Mouse (Mus musculus) telencephalon, adult 2 months (tissue): ENCODE data around the gene Ubap1l.

Source experiments
- DNase-seq: peaks from one replicate; pipeline ENCODE4 v3.0.0-alpha.2; 2011; ENCODE audit warnings: low read depth, low spot score

Ubap1l gene

DNA sequence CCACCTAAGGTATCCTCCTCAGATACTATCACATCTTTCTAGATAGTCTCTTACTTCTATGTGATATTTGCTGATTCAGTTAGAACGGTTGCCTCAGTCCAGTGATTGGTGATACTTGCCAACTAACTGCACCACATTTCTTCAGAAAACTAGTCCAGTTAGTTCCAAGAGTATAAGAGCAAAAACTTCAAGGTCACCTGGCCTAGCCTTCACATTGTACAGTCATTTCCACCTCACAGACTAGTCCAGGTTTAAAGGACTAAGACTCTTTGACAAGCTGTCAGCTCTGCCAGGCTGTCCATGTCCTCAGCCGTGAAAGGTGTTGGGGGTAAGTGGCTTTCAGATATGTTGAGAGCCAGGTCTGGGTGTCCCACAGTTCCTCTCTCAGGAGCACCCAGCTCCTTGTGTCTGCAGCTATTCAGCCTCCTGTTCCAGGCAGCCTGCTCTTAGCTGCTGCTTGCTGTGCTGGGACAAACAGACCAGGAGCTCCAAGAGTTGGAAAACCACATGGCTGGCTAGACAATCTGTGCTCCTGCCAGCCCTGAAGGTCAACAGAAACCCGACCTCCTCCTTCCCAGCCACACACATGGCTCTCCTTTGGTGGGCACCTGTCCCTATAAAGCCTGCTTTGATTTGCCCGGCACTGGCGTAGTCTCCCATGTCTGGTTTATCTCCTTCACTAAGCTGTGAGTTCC lies 13.8 kb downstream of the Ubap1l start:
- DNase-seq, result no peak

DNA sequence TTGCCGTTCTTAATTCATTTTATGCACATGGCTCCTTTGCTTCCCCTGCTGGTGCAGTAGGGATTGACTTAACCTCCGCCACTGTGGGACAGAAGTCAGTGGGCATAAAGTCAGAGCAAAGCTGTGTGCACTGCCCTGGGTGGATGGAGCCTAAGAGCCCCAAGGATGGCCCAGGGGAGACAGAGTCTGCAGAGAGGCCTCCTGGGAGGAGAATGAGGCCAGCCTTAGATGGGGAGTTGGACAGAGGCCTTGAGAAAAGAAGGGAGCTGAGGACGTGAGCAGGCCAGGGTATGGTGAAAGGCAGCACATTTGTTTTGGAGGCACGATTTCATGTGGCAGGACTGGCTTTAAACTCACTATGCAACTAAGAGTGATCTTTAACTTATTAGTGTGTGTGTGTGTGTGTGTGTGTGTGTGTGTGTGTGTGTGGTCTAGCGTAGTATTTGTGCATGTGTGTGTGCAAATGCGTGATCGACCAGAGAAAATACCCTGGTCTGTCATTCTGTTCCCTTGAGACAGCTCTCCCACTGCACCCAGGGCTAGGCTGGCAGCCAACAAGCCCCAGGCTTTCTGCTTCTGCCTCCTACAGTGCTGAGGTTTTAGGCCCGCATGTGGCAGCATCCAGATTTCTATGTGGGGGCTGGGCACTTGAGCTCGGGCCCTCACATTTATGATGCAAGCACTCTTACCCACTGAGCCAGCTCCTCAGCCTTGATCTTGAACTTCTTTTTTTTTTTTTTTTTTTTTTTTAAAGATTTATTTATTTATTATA lies 14.5 kb downstream of the Ubap1l start:
- DNase-seq, result peak; percentile 69

DNA sequence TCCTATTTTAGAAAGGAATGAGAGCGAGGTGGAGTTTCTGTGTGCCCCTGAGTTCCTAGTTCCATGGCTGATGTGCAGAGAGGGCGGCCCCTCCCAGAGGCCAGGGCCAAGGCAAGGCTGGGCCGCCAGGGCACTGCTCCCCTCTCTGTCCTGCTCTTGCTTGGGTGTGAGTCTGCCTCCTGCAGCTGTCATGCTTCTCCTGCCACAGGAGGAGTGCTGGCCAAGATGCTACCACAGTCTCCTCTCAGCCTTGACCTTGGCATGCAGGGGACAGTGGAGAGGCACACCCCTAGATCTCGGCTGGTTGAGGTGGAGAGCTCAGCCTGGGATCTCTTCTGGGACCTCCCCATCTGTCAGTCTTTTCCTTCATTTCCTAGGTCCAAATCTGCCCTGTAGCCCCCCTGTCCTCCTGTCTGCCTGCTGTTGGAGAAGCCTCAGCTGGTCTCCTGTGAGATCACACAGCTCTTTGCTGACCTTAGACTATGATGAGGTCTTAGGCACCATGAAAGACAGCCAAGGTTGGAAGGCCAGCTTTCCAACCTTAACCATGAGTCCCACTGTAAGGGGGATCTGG lies 20.3 kb downstream of the Ubap1l start:
- no peak for DNase-seq

- DNase-seq, result no peak
Observed at GRCm38 (mm10) chr9:65382031-65382750, 21.4 kb downstream of the Ubap1l start.

DNA sequence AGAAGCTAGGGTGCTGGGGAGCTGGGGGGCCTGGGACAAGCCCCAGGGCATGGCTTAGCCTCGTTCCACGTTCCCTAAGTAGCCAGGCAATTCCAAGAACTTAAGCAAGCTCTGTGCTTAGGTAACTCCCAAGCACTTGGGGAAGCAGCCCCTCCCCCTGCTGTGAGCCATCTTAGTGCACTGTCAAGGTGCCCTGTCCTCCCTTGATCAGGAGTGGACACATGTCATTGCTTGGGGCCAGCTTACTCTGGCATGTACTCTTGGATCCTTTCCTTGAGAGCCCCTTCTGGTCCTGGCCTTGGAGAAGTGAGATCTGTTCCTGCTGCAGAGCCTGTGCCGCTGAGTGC lies 21.9 kb downstream of the Ubap1l start:
- no peak for DNase-seq

- DNase-seq, result no peak
Observed at GRCm38 (mm10) chr9:65384276-65384675, 23.4 kb downstream of the Ubap1l start.

GRCm38 (mm10) chr9:65386373-65387140 lies 25.7 kb downstream of the Ubap1l start:
- DNase-seq, result no peak

DNA sequence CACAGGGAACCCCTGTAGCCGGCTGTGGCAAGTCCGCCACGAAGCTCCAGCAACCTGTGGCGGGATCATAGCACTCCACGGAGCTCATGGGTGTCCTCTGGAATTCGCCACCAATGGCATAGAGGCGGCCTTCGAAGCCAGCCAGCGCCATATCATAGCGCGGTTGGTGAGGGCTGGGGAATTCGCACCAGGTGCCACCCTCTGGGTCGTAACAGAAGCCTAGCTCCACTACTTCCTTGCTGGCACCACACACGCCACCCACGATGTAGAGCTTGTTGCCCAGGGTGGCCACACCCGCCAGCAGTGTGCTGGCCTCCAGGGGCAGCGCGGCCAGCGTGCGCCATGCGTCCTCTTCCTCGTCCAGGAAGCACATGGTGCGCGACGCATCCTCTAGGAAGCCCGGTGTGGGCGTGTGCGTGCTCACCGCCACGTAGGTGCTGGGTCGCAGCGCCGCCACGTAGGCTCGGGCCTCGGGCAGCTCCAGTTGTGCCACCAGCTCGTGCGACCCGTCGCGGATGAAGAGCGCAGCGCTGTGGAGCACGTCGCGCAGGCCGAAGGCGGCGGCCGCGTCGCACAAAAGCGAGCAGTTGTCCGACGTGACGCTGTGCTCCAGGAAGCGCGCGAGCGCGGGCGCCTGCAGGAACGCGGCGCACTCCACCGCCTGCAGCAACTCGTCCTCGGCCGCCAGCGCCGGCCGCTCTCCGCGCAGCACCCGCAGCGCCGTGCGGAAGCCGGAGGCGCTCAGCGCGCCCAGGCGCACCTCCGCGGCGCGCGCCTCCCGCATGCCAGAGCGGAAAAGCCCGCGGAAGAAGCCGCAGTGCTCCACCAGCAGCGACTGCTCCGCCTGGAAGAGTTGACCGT lies 30.1 kb downstream of the Ubap1l start:
- DNase-seq, result no peak

GRCm38 (mm10) chr9:65391613-65391964 lies 30.7 kb downstream of the Ubap1l start, which contains the start of gene Kbtbd13:
Kbtbd13 (minus strand) TSS chr9:65391652.
- DNase-seq, result no peak

DNA sequence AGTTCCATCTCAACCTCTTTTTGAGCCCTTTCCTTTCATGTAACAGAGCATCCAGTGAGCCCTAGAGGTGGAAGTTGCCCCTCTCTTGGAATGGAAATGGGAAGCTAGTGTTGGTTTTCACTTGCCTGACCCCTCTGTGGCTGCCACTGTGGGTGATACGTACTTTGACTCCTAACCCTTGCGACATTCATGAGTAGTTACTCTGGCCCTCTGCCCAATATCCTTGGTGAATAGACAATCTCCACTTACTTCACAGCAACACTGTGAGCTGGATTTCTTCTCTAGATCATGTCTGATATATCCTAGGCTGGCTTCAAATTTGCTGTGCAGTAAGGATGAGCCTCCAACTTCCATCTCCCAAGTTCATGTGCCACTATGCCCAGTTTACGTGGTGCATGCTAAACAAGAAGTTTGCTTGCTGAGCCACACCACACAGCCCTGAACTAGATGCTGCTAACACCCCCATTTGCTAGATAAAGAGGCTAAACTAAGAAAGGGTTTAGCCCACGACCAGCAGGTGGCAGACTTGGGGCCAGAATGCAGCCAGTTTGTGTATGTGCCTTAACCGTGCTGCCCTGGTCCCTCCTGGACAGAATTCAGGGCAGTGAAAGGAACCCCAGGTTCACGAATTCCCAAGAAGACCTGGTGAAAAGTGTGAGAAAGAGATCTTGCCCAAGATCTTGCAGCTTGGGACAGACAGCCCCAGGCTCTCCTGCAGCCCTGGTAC lies 32.0 kb downstream of the Ubap1l start:
- no peak for DNase-seq

GRCm38 (mm10) chr9:65393606-65394005 lies 32.8 kb downstream of the Ubap1l start:
- DNase-seq, result no peak

- DNase-seq, result no peak
Observed at GRCm38 (mm10) chr9:65394360-65394759, 33.5 kb downstream of the Ubap1l start.

DNA sequence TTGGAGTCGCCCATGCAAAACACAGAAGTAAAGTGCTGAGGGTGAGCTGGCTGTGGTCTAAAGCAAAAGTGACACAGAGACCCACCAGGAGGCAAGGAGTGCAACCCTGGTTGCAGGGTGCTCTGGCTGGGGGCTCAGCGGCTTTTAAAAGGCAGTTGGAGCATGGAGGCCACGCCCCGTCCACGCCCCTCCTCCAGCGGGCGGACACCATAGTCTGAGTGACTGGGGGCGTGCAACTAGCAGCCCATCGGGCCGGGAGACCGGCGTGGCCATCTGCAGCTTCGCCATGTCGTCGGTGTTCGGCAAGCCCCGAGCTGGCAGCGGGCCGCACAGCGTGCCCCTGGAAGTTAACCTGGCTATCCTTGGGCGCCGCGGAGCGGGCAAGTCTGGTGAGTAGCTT lies 37.4 kb downstream of the Ubap1l start, which contains the start of gene Rasl12:
TSS of gene Rasl12 (plus strand) at position 228 of the 400 bp plus-strand sequence.
- no peak for DNase-seq

DNA sequence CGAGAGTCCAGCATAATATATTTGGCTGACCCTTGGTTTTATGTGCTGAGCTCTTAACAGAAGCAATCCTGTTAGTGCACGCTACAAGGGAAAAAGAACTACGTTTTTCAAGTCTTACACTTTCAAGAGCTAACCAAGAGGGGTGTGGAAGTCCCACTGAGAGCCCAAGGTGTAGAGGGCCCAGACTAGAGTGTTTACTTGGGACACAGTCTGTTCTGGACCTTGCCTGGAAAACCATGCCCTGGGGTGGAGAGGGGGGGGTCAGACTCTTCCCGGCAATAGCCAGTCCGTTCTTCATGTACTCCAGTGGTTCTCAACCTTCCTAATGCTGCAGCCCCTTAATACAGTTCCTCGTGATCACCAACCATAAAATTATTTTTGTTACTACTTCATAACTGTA lies 39.1 kb downstream of the Ubap1l start:
- no peak for DNase-seq

DNA sequence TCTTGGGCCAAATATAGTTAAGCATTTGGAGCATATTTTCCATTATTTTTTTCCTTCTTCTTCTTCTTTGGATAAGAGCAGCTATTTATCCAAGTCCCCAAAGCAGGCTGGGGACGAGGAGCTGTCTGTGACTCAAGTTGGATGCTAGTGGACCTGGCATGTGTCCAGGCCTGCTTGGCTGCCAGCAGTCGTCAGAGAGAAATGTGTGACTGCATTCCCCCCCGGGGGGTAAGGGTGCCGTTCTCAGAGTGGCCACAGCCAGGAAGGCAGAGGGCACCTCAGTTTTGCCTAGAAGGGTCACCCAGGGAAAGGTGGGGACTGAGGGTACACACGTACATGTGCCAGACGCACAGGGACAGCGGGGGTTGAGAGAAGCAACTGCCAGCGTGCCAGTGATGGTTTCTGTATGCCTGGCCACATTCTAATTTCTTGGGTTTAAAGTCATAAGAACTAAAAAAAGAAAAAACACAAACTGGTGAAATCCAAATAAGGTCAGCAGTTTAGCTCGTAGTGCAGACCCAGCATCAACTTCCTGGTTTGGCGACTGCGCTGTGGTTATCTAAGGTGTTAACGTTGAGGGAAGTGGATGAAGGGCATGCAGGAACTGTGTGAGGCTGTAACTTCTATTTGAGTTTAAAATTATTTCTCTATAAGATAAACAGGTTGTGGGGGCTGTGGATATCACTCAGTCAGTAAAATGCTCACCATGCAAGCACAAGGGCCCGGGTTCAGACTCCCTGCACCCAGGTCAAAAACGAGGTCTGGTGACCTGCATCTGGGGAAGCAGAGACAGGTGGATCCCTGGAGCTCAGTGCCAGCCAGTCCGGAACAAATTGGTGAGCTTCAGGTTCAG lies 43.7 kb downstream of the Ubap1l start:
- peak; percentile 62 for DNase-seq

DNA sequence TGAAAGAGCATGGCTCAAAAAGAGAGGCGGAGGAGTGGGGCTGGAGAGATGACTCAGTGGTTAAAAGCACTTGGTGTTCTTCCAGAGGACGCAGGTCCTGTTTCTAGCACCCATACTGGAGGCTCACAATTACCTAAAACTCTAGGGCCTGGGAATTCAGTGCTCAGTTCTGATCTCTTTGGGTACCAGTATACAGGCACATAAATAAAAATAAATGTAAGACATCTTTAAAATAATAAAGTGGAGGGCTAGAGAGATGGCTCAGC lies 44.3 kb downstream of the Ubap1l start:
- DNase-seq, result no peak

DNA sequence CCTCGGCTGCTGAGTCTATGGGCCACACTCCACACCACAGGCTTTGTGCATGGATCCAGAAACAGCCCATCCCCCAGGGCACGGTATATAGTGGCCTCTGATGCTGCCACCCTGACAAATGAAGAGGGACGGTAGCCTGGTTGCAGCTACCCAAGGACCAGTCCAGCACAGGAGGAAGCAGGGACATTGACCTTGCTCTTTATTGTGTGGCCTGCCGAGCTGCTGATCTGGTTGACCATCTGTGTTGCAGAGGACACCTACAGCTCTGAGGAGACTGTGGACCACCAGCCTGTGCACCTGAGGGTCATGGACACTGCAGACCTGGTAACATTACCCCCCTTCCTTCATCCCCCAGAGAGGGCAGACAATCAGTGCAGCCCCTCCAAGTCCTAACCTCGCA lies 46.5 kb downstream of the Ubap1l start:
- no peak for DNase-seq

GRCm38 (mm10) chr9:65407861-65408260 lies 47.0 kb downstream of the Ubap1l start:
- no peak for DNase-seq

GRCm38 (mm10) chr9:65408871-65409295 lies 48.0 kb downstream of the Ubap1l start:
- no peak for DNase-seq
